Mouse (Mus musculus) embryonic fibroblast, embryonic 13.5 days (primary cell): Measurements from ENCODE around the gene Ano1.

Experiments
- CTCF ChIP-seq: IDR thresholded peaks from 2 replicates; pipeline ENCODE4 v1.5.1; 2011; ENCODE audit warnings: mild to moderate bottlenecking, control low read depth, low read length, moderate library complexity, borderline replicate concordance; ENCODE audit not compliant: insufficient read depth
- POLR2A ChIP-seq: IDR thresholded peaks from 2 replicates; pipeline ENCODE4 v1.6.1; 2011; ENCODE audit warnings: low read depth, mild to moderate bottlenecking, control low read depth, low read length, moderate library complexity

- TF ChIP-seq CTCF (no peak), POLR2A (no peak)
Measured at GRCm38 (mm10) chr7:144566921-144567682, 184.7 kb downstream of the Ano1 start.
